Mouse (Mus musculus): ENCODE data around the gene Arpp19. TPM values are rescaled to one million over a fixed set of nuclear protein-coding genes. Genes with fewer than 3 reads are reported as not detected.

The Arpp19 gene
- polyA plus RNA-seq, 1 experiment from 2014 or later, result 386 TPM

DNA sequence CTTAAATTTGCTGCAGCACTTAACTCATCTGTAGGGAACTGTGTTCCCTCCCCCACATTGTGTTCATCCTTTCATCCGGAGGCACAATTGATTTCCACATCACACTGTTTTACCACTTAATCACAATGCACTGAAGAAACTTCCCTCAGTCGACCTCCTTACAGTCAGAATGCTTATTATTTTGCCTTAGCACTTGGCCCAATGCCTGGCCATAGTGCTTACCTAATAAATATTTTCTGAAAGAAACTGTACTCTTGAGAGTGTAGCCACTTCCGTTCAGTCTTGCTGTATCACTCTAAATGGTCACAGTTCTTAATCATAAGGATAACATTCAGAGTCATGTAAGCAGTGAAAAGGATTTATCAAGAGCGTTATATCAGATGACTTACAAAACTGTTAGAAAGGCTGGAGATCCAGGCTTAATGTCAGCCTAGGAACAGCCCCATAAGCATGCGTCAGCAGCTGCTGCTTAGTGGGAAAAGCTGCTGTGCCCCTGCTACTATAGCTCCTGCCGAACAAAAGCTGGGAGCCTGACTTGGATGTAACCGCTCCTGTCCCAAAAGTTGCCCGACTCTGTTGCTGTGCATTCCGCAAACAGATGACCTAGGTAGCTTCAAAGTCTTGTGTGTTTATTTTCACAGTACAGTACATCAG, 27.4 kb downstream of the Arpp19 start:
- DNase-seq (ENCODE audit: low spot score) (no peak), ATAC-seq (replicated peaks; ENCODE audit: insufficient number of reproducible peaks, low FRiP score, low TSS enrichment, low read depth) (no peak)
- no peak overlapping the region for H3K4me3 ChIP-seq (ENCODE audit: low read depth, low read length)
- WGBS, result 84% methylated on average over 9 of the region's 9 CpGs
- no peaks in the 10 kb centered on the region for H3K9me3 ChIP-seq (replicated peaks; ENCODE audit: control insufficient read depth, low read length)
- no peak overlapping the region for H3K9ac ChIP-seq (replicated peaks; ENCODE audit: low read length)
- no peaks in the 10 kb centered on the region for H3K4me1 ChIP-seq (ENCODE audit: control insufficient read depth, insufficient read depth, low read length)
- no peak overlapping the region for H3K27ac ChIP-seq (replicated peaks; ENCODE audit: low read depth, low read length)
- H3K4me2 ChIP-seq (ENCODE audit: low read depth, low read length), result no peak overlapping the region
- no peaks in the 10 kb centered on the region; the same call in 1 of the 2 replicates for H3K36me3 ChIP-seq (replicated peaks; ENCODE audit: control insufficient read depth, insufficient read depth, low read depth, low read length)
- H3K27me3 ChIP-seq (ENCODE audit: control insufficient read depth, insufficient read depth, low read length), result no peaks in the 10 kb centered on the region

DNA sequence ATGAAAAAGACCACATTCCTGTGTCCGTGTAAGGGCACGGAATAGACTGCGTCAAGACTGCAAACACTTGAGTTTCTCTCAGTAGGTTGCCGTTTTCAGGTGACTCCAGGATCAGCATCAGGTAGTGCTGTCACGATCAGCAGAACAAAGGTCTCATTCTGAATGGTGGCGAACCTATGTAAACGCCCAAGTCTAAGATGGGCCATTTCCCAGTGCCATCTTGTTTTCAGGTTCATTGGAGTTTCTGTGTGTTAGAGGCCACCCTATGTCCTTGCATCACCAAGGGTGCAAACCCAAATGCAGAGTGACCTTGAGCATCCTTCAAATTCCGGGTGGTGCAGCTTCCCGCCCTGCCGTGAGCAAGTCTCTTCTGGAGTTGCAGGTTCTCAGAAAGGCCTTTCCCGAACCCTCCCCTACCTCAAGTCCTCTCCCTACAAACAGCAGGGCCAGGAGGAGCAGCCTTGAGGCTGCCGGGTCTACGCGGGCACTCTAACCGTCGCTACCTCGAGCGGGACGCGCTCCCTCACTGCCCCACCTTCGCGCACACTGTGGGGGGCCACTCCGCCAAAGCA, 33.1 kb downstream of the Arpp19 start, which contains the start of gene Myo5a:
Gene Myo5a (plus strand): TSS at position 559 of the 572 bp plus-strand sequence.
- H3K9ac ChIP-seq (replicated peaks; ENCODE audit: low read length), result peak within 1 kb of the TSS; percentile 92
- no peak for DNase-seq (ENCODE audit: low spot score)

DNA sequence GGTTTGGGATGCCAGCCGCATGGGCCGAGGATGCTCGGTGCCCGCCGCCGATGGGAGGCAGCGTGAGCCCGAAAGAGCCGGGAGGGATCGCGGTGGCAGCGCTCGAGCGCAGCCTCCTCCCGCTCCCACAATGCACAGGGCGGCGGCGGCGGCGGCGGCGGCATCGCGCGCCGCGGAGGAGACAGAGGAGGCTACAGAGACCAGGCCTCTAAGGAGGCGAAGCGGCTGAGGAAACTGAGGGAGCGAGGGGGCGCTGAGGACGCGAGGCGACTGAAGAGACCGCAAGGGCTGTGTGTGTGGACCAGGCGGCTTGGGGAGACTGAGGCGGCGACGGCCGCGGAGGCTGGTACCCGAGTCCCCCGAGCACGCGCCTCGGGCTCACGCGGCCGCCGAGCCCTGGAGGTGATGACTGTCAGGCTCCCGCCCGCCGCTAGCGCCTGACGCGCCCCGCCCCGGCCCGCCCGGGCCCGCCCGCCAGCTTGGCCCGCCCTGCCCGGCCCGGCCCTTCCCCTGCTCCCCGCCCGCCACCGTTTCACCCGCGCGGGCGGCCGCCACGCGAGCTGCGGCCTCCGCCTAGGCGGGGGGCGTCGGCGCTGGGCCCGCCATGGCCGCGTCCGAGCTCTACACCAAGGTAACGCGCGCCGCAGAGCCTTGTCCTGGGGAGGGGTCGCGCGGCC, 33.8 kb downstream of the Arpp19 start:
- peak; percentile 95 for ATAC-seq (replicated peaks; ENCODE audit: insufficient number of reproducible peaks, low FRiP score, low TSS enrichment, low read depth)
- H3K27ac ChIP-seq (replicated peaks; ENCODE audit: low read depth, low read length), result peak overlapping the region; percentile 87
- H3K27me3 ChIP-seq (ENCODE audit: control insufficient read depth, insufficient read depth, low read length), result no peaks in the 10 kb centered on the region
- H3K36me3 ChIP-seq (replicated peaks; ENCODE audit: control insufficient read depth, insufficient read depth, low read depth, low read length), result no peaks in the 10 kb centered on the region
- H3K9ac ChIP-seq (replicated peaks; ENCODE audit: low read length), result peak overlapping the region; percentile 92
- H3K4me1 ChIP-seq (ENCODE audit: control insufficient read depth, insufficient read depth, low read length), result no peaks in the 10 kb centered on the region
- H3K4me3 ChIP-seq (ENCODE audit: low read depth, low read length), result peak overlapping the region; percentile 88
- H3K9me3 ChIP-seq (replicated peaks; ENCODE audit: control insufficient read depth, low read length), result no peaks in the 10 kb centered on the region
- under 1% methylated on average over 59 of the region's 92 CpGs for WGBS
- H3K4me2 ChIP-seq (ENCODE audit: low read depth, low read length), result peak overlapping the region; percentile 92
- peak; percentile 82 for DNase-seq (ENCODE audit: low spot score)

More for the DNA sequence above, 33.1 kb downstream of the Arpp19 start, which contains the start of gene Myo5a:
- H3K4me2 ChIP-seq (ENCODE audit: low read depth, low read length), result peak within 1 kb of the TSS; percentile 92
- H3K4me3 ChIP-seq (ENCODE audit: low read depth, low read length), result peak within 1 kb of the TSS; percentile 88
- peak; percentile 70; the same call in 1 of the 2 replicates for ATAC-seq (replicated peaks; ENCODE audit: insufficient number of reproducible peaks, low FRiP score, low TSS enrichment, low read depth)
- H3K4me1 ChIP-seq (ENCODE audit: control insufficient read depth, insufficient read depth, low read length), result no peaks in the 10 kb centered on the region
- 20% methylated on average over 23 of the region's 23 CpGs for WGBS
- H3K27ac ChIP-seq (replicated peaks; ENCODE audit: low read depth, low read length), result peak within 1 kb of the TSS; percentile 87
- no peaks in the 10 kb centered on the region for H3K27me3 ChIP-seq (ENCODE audit: control insufficient read depth, insufficient read depth, low read length)
- H3K9me3 ChIP-seq (replicated peaks; ENCODE audit: control insufficient read depth, low read length), result no peaks in the 10 kb centered on the region
- H3K36me3 ChIP-seq (replicated peaks; ENCODE audit: control insufficient read depth, insufficient read depth, low read depth, low read length), result no peaks in the 10 kb centered on the region

DNA sequence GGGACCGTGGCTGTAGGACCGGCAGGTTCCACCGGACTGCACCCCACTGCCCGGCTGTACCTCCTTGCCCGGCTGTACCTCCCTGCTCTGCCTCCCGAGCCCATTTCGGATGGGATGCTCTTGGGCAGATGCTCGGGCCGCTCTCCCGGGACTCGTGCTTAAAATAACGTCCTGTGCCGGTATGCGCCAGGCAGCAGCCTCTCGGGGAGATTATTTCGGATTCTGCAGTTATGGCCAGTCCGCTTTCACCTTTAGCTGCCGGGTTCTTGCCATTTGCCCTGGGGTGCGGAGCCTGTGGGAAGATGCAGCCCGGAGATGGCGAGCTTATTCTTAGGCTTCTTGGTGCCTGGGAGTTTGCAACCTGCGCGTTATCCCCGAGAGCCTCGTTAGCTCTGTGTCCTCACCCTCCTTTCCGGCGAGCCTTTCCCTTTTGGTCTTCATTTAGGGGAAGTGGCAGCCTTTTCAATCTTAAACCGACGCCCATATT, 34.3 kb downstream of the Arpp19 start:
- Histone ChIP-seq H3K4me2 (ENCODE audit: low read depth, low read length) (peak overlapping the region; percentile 92), H3K9ac (replicated peaks; ENCODE audit: low read length) (peak overlapping the region; percentile 92), H3K9me3 (replicated peaks; ENCODE audit: control insufficient read depth, low read length) (no peaks in the 10 kb centered on the region), H3K4me1 (ENCODE audit: control insufficient read depth, insufficient read depth, low read length) (no peaks in the 10 kb centered on the region), H3K4me3 (ENCODE audit: low read depth, low read length) (peak overlapping the region; percentile 88), H3K27ac (replicated peaks; ENCODE audit: low read depth, low read length) (peak overlapping the region; percentile 87), H3K36me3 (replicated peaks; ENCODE audit: control insufficient read depth, insufficient read depth, low read depth, low read length) (no peaks in the 10 kb centered on the region), H3K27me3 (ENCODE audit: control insufficient read depth, insufficient read depth, low read length) (no peaks in the 10 kb centered on the region)
- no peak; the same call in 1 of the 2 replicates for ATAC-seq (replicated peaks; ENCODE audit: insufficient number of reproducible peaks, low FRiP score, low TSS enrichment, low read depth)
- WGBS, result 0% methylated on average over 25 of the region's 29 CpGs
- DNase-seq (ENCODE audit: low spot score), result peak; percentile 55

DNA sequence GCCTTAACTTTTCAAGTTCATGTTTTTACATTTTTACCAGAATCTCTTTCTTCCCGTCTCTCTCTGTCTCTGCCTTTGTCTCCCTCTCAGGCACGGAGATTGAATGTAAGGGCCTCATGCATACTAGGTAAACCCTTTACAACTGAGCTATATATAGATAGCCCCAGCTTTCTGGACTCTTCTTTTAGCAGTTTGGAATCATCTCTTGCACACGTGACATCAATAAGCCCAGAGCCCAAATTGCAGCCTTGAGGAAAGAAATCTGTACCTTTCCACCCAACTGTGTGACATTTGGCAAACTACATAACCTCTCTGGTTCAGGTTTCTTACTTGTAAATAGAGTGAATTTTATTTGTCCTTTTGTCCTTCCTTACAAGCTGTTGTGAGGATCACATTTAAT, 34.9 kb downstream of the Arpp19 start:
- H3K4me1 ChIP-seq (ENCODE audit: control insufficient read depth, insufficient read depth, low read length), result no peaks in the 10 kb centered on the region
- H3K36me3 ChIP-seq (replicated peaks; ENCODE audit: control insufficient read depth, insufficient read depth, low read depth, low read length), result no peaks in the 10 kb centered on the region
- DNase-seq (ENCODE audit: low spot score) (peak; percentile 8), ATAC-seq (replicated peaks; ENCODE audit: insufficient number of reproducible peaks, low FRiP score, low TSS enrichment, low read depth) (no peak)
- H3K4me3 ChIP-seq (ENCODE audit: low read depth, low read length), result peak overlapping the region; percentile 88
- H3K9ac ChIP-seq (replicated peaks; ENCODE audit: low read length), result peak overlapping the region; percentile 92
- H3K27me3 ChIP-seq (ENCODE audit: control insufficient read depth, insufficient read depth, low read length), result no peaks in the 10 kb centered on the region
- H3K9me3 ChIP-seq (replicated peaks; ENCODE audit: control insufficient read depth, low read length), result no peaks in the 10 kb centered on the region
- peak overlapping the region; percentile 92 for H3K4me2 ChIP-seq (ENCODE audit: low read depth, low read length)
- 20% methylated on average over 3 of the region's 3 CpGs for WGBS
- no peak overlapping the region for H3K27ac ChIP-seq (replicated peaks; ENCODE audit: low read depth, low read length)

DNA sequence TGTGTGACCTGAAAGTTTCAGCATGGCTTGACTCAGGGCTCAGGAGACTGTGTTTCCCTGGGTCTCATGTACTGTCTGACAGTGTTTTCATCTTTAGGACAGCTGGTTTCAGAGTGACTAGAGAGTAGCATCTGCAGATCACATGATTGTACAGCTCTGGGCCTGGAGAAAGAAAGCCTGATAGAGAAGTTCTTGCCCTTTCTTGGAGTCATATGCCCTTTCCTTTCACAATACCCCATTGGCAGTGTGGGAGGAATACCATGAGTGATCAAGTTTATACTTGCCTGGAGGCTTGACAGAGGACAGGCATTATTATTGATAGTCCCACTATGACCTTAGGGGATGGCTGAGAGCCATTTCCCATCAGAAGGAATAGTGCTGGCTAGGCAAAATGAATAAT, 39.8 kb downstream of the Arpp19 start:
- H3K4me2 ChIP-seq (ENCODE audit: low read depth, low read length), result no peak overlapping the region
- no peaks in the 10 kb centered on the region for H3K36me3 ChIP-seq (replicated peaks; ENCODE audit: control insufficient read depth, insufficient read depth, low read depth, low read length)
- no peak overlapping the region for H3K27ac ChIP-seq (replicated peaks; ENCODE audit: low read depth, low read length)
- no peak overlapping the region for H3K9ac ChIP-seq (replicated peaks; ENCODE audit: low read length)
- ATAC-seq (replicated peaks; ENCODE audit: insufficient number of reproducible peaks, low FRiP score, low TSS enrichment, low read depth), result no peak
- no peak for DNase-seq (ENCODE audit: low spot score)
- H3K4me3 ChIP-seq (ENCODE audit: low read depth, low read length), result no peak overlapping the region
- no peaks in the 10 kb centered on the region for H3K27me3 ChIP-seq (ENCODE audit: control insufficient read depth, insufficient read depth, low read length)
- no peaks in the 10 kb centered on the region for H3K4me1 ChIP-seq (ENCODE audit: control insufficient read depth, insufficient read depth, low read length)
- H3K9me3 ChIP-seq (replicated peaks; ENCODE audit: control insufficient read depth, low read length), result no peaks in the 10 kb centered on the region

DNA sequence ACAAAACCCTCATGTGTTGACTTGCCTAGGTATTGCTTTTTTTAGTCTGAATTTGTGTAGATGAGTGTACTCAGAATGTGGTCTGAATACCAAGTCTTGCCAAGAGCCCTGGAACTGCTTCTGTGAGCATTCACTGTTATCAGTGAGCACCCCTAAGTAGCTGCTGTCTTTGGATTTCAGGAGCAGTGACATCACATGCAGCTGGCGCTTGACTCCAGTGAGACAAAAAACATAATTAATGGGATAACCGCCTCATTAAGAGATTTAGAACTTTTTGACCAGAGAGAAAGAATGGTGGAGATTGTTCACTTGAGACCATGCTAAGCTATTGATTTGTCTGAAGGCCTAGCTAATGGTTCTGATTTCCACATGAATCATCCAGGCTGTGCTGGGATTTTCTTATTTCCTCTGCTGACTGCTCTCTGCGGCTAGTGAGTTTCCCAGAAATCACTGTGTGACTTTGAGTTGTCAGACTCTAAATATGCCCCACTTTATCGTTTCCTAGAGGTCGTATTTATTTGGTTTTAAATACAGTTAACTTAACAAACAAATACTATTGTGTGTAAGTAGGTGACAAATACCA, 47.9 kb downstream of the Arpp19 start:
- Histone ChIP-seq H3K9me3 (replicated peaks; ENCODE audit: control insufficient read depth, low read length) (no peaks in the 10 kb centered on the region), H3K4me2 (ENCODE audit: low read depth, low read length) (no peak overlapping the region), H3K27ac (replicated peaks; ENCODE audit: low read depth, low read length) (no peak overlapping the region), H3K9ac (replicated peaks; ENCODE audit: low read length) (no peak overlapping the region), H3K36me3 (replicated peaks; ENCODE audit: control insufficient read depth, insufficient read depth, low read depth, low read length) (no peaks in the 10 kb centered on the region), H3K27me3 (ENCODE audit: control insufficient read depth, insufficient read depth, low read length) (no peaks in the 10 kb centered on the region), H3K4me1 (ENCODE audit: control insufficient read depth, insufficient read depth, low read length) (no peaks in the 10 kb centered on the region), H3K4me3 (ENCODE audit: low read depth, low read length) (no peak overlapping the region)
- ATAC-seq (replicated peaks; ENCODE audit: insufficient number of reproducible peaks, low FRiP score, low TSS enrichment, low read depth) (no peak), DNase-seq (ENCODE audit: low spot score) (no peak)
- WGBS, result 80% methylated on average over 5 of the region's 5 CpGs
